Mouse (Mus musculus) layer of hippocampus, adult 2 months (tissue): Measurements from ENCODE around the gene Rpl36-ps4. TPM values are rescaled to one million over a fixed set of nuclear protein-coding genes. Genes with fewer than 3 reads are reported as not detected.
A peak's percentile ranks its signal among the peaks of the same experiment; 100 is the strongest.
"Not testable (repeated sequence)": the region's sequence is repeated elsewhere in the genome, so short reads cannot be mapped to it uniquely, and the experiment has no call there.

Experiments
- DNase-seq, 2 experiments: peaks; one replicate each; pipeline ENCODE4 v3.0.0; 2022; ENCODE audit warnings: low spot score in 2 of 2
- H3K27ac ChIP-seq: fragments of 200-600 bp; 2 replicates; pipeline ENCODE4 v1.8.1; 2022
- H3K4me3 ChIP-seq: fragments of 200-600 bp; 2 replicates; pipeline ENCODE4 v1.8.1; 2022; ENCODE audit warnings: mild to moderate bottlenecking
- CTCF ChIP-seq: fragments of 200-600 bp; conservative IDR thresholded peaks from 2 replicates; pipeline ENCODE4 v1.8.1; 2022; ENCODE audit warnings: antibody characterized with exemption, mild to moderate bottlenecking, moderate library complexity
- total RNA-seq, 2 experiments: library from RNA; stranded (reverse); gene quantifications; 2 replicates each; pipeline ENCODE4 v1.2.3; 2021

The Rpl36-ps4 gene
- total RNA-seq, 2 experiments from 2014 or later: not detected

- no peak overlapping the region for H3K4me3 ChIP-seq
- no peak for TF ChIP-seq CTCF
- no peak for DNase-seq
- no peak overlapping the region for H3K27ac ChIP-seq
Measured at GRCm38 (mm10) chr17:87963081-87964075, 42.6 kb downstream of the Rpl36-ps4 start.

- H3K4me3 ChIP-seq, DNase-seq, H3K27ac ChIP-seq: not testable (repeated sequence)
- peak; percentile 65 for TF ChIP-seq CTCF
Measured at GRCm38 (mm10) chr17:87968483-87968926, 47.7 kb downstream of the Rpl36-ps4 start.

Other genes with a start within 250 kb of the Rpl36-ps4 start
- gene Msh2, start 248.6 kb upstream of the Rpl36-ps4 start, total RNA-seq: 10 to 100 TPM; 40.2 to 41.2 TPM
- 10 to 100 TPM; 22.8 to 23.2 TPM for gene Kcnk12, start 123.0 kb upstream of the Rpl36-ps4 start, total RNA-seq
- gene Msh6, start 54.1 kb downstream of the Rpl36-ps4 start, total RNA-seq: 10 to 100 TPM; 13.5 to 16.4 TPM
- gene Fbxo11, start 144.3 kb downstream of the Rpl36-ps4 start, total RNA-seq: 100 to 1,000 TPM; 119 to 121 TPM